Mouse (Mus musculus): ENCODE results near the gene Macc1.

Gene Macc1

GRCm38 (mm10) chr12:119483922-119484631 is 170.0 kb downstream of the Macc1 start:
- DNase-seq (ENCODE audit: low read depth) = no peak

- no peak for DNase-seq (ENCODE audit: low read depth)
Observed at GRCm38 (mm10) chr12:119511145-119511544, 197.1 kb downstream of the Macc1 start.
